In the genomic region with DNA sequence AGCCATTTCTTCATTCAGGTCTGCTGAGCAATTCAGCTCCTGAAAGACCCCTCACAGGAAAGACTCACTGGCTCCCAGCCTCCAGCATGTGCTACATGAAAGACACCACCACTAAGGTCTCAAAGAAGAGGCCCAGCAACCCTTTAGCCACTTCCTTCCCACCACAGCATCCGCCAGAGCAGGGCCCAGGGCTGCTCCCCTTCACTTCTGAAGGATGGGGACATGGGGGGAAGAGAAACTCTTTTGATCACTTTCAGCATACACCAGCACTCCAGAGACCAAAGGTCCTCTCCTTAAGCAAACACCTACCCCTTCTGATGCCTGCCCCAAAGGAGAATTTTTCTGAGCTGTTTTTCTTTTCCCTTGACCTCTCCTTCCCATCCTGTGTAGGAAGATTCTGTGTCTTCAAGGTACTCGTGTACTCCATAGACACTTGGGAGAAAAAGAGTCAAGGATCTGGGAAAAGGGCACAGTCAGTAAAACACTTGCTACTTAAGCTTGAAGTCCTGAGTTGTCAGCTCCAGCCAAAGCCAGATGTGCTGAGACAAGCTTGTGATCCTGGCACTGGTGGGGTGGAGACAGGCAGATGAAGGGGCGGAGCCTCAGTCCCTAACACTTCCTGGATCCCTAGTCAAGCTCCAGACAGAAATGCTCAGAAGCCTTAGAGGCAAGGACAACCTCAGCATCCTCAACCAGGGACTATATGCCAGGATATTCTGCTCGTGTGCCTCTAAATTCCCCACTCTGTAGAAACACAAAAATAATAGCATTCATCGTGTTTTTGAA, we compare ENCODE assay signal across 8 mouse cellular contexts. TPM values are rescaled to one million over a fixed set of nuclear protein-coding genes. Genes with fewer than 3 reads are reported as not detected.
DNase-seq lines count a peak whose midpoint lies in the region; ATAC-seq lines count a peak whose summit lies in the region.

No protein-coding gene starts in this region.

- H3K4me3 ChIP-seq in hindbrain, embryonic 14.5 days (replicated peaks; ENCODE audit: low read length) = no peak overlapping the region
- no peak overlapping the region for H3K4me3 ChIP-seq in hindbrain, embryonic 16.5 days (ENCODE audit: low read length)
- H3K4me3 ChIP-seq in limb, embryonic 12.5 days (replicated peaks) = no peak overlapping the region

- no peak overlapping the region for H3K4me2 ChIP-seq in hindbrain, embryonic 14.5 days (replicated peaks)
- no peak overlapping the region for H3K4me2 ChIP-seq in hindbrain, embryonic 16.5 days (ENCODE audit: low read length)
- no peak overlapping the region for H3K4me2 ChIP-seq in limb, embryonic 12.5 days

- no peaks in the 10 kb centered on the region for H3K9me3 ChIP-seq in hindbrain, embryonic 14.5 days (ENCODE audit: control insufficient read depth, low read length)
- H3K9me3 ChIP-seq in hindbrain, embryonic 16.5 days (ENCODE audit: control insufficient read depth, low read length) = no peaks in the 10 kb centered on the region; the same call in 1 of the 2 replicates
- no peaks in the 10 kb centered on the region for H3K9me3 ChIP-seq in limb, embryonic 12.5 days

- ATAC-seq in hindbrain, embryonic 14.5 days (ENCODE audit: low FRiP score) = no peak
- ATAC-seq in hindbrain, embryonic 16.5 days = no peak
- ATAC-seq in common myeloid progenitor, adult 5-6 weeks (replicated peaks; ENCODE audit: low read depth, poor library complexity, severe bottlenecking) = peak; percentile 96
- peak; percentile 74; the same call in 1 of the 2 replicates for ATAC-seq in limb, embryonic 12.5 days (ENCODE audit: insufficient number of reproducible peaks, insufficient read depth, low FRiP score, low TSS enrichment, low read depth)

- DNase-seq in hindbrain, embryonic 14.5 days (ENCODE audit: low spot score) = peak; percentile 36
- DNase-seq in spleen, adult 18-20 months = peak; percentile 26 to 30
- DNase-seq in left cerebral cortex, adult 18-20 months (ENCODE audit: low spot score in 2 of 2) = no peak
- no peak for DNase-seq in testis, postnatal 14 days (ENCODE audit: low spot score)
- no peak for DNase-seq in right cerebral cortex, postnatal 4 days

- no peaks in the 10 kb centered on the region for H3K36me3 ChIP-seq in hindbrain, embryonic 14.5 days (replicated peaks; ENCODE audit: control insufficient read depth, insufficient read depth)
- no peaks in the 10 kb centered on the region for H3K36me3 ChIP-seq in hindbrain, embryonic 16.5 days (ENCODE audit: control insufficient read depth, insufficient read depth, low read length)
- no peaks in the 10 kb centered on the region for H3K36me3 ChIP-seq in limb, embryonic 12.5 days

- no peaks in the 10 kb centered on the region for H3K27me3 ChIP-seq in hindbrain, embryonic 14.5 days (ENCODE audit: control insufficient read depth, insufficient read depth, low read length)
- no peaks in the 10 kb centered on the region for H3K27me3 ChIP-seq in hindbrain, embryonic 16.5 days (replicated peaks; ENCODE audit: control insufficient read depth, insufficient read depth, low read length)
- H3K27me3 ChIP-seq in limb, embryonic 12.5 days = 0 out of 2 replicates have a peak, but pooled peaks cover 3% of the 10 kb centered on the region

- H3K4me1 ChIP-seq in hindbrain, embryonic 14.5 days (replicated peaks; ENCODE audit: control insufficient read depth, insufficient read depth, low read length) = no peaks in the 10 kb centered on the region
- no peaks in the 10 kb centered on the region for H3K4me1 ChIP-seq in hindbrain, embryonic 16.5 days (ENCODE audit: control insufficient read depth, insufficient read depth, low read depth, low read length)
- H3K4me1 ChIP-seq in limb, embryonic 12.5 days (replicated peaks) = peaks cover 8% of the 10 kb centered on the region; the same call in 1 of the 2 replicates

- no peak overlapping the region for H3K9ac ChIP-seq in hindbrain, embryonic 14.5 days
- H3K9ac ChIP-seq in hindbrain, embryonic 16.5 days (ENCODE audit: low read depth, low read length) = no peak overlapping the region
- no peak overlapping the region for H3K9ac ChIP-seq in limb, embryonic 12.5 days (replicated peaks)

- H3K27ac ChIP-seq in hindbrain, embryonic 14.5 days = no peak overlapping the region
- H3K27ac ChIP-seq in hindbrain, embryonic 16.5 days (ENCODE audit: low read depth, low read length) = no peak overlapping the region
- no peak overlapping the region for H3K27ac ChIP-seq in limb, embryonic 12.5 days

- WGBS in hindbrain, embryonic 14.5 days = 55% methylated on average over 5 of the region's 5 CpGs
- 57% methylated on average over 5 of the region's 5 CpGs for WGBS in hindbrain, embryonic 16.5 days
- 43% methylated on average over 5 of the region's 5 CpGs for WGBS in limb, embryonic 12.5 days

RNA-seq across cellular contexts. Expression of gene Tmem163, which starts 53.6 kb away (rescaled TPM):
- 55.6 and 61.5 TPM in 2 replicates for polyA plus RNA-seq in hindbrain, embryonic 14.5 days (2014; fragmentation: Nextera tagmentation; extraction: Ambion mirVana)
- polyA plus RNA-seq in hindbrain, embryonic 16.5 days (2015; fragmentation: Nextera tagmentation; extraction: Ambion mirVana) = 49.0 and 50.5 TPM in 2 replicates
- total RNA-seq in common myeloid progenitor, adult 5-6 weeks (2017) = 0.59 TPM in 1 of 2 replicates, not detected in the other
- polyA plus RNA-seq in limb, embryonic 12.5 days (2016; fragmentation: Nextera tagmentation; extraction: Ambion mirVana) = 6.9 and 11.5 TPM in 2 replicates
- total RNA-seq in left cerebral cortex, adult 18-20 months (2021) = 10 to 100 TPM; 16.5 to 16.6 TPM

Comparison
In these comparisons a context has a peak if more than half of its experiments do, and no peak if none do; other contexts are left out.
1. ATAC-seq: peak in common myeloid progenitor, adult 5-6 weeks (single experiment) and limb, embryonic 12.5 days (single experiment); none in hindbrain, embryonic 14.5 days (single experiment) and hindbrain, embryonic 16.5 days (single experiment).
2. DNase-seq: peak in hindbrain, embryonic 14.5 days (single experiment) and spleen, adult 18-20 months (2 of 2); none in left cerebral cortex, adult 18-20 months (0 of 2), testis, postnatal 14 days (single experiment) and right cerebral cortex, postnatal 4 days (single experiment).